In genomic region chr6:115697739-115698558, GRCm38 (mm10) we compare ENCODE assay signal across 8 mouse cellular contexts. TPM values are rescaled to one million over a fixed set of nuclear protein-coding genes. Genes with fewer than 3 reads are reported as not detected.
DNase-seq lines count a peak whose midpoint lies in the region; ATAC-seq and TF ChIP-seq lines count a peak whose summit lies in the region.

No protein-coding gene starts in this region.

- 0 out of 2 replicates have a peak, but pooled peaks have one; percentile 50 for ATAC-seq in midbrain, embryonic 11.5 days (ENCODE audit: low FRiP score)
- ATAC-seq in midbrain, embryonic 15.5 days (replicated peaks), result no peak

- WGBS in midbrain, embryonic 11.5 days, result 58% methylated on average over 17 of the region's 17 CpGs
- WGBS in midbrain, embryonic 15.5 days, result 45% methylated on average over 17 of the region's 17 CpGs

- TF ChIP-seq POLR2A in bone marrow macrophage, adult 2 months (IDR thresholded peaks at IDR 0.05; ENCODE audit: borderline replicate concordance, low read depth, low read length), result no peak

- peaks cover 5% of the 10 kb centered on the region; the same call in 1 of the 2 replicates for H3K4me1 ChIP-seq in midbrain, embryonic 11.5 days (ENCODE audit: control insufficient read depth, insufficient read depth, low read length)
- H3K4me1 ChIP-seq in midbrain, embryonic 15.5 days, result no peaks in the 10 kb centered on the region
- peaks cover 40% of the 10 kb centered on the region for H3K4me1 ChIP-seq in bone marrow macrophage, adult 2 months (ENCODE audit: control insufficient read depth, insufficient read depth, low read length)

- H3K27me3 ChIP-seq in midbrain, embryonic 11.5 days (ENCODE audit: control insufficient read depth, insufficient read depth, low read length), result no peaks in the 10 kb centered on the region
- H3K27me3 ChIP-seq in midbrain, embryonic 15.5 days (replicated peaks), result no peaks in the 10 kb centered on the region

- H3K27ac ChIP-seq in midbrain, embryonic 11.5 days (ENCODE audit: low read depth, low read length), result no peak overlapping the region
- no peak overlapping the region for H3K27ac ChIP-seq in midbrain, embryonic 15.5 days
- peak overlapping the region; percentile 69 for H3K27ac ChIP-seq in bone marrow macrophage, adult 2 months (ENCODE audit: insufficient read depth, low read depth, low read length)

- no peak overlapping the region for H3K4me2 ChIP-seq in midbrain, embryonic 11.5 days
- H3K4me2 ChIP-seq in midbrain, embryonic 15.5 days, result no peak overlapping the region

- H3K4me3 ChIP-seq in midbrain, embryonic 11.5 days (ENCODE audit: low read depth, low read length), result no peak overlapping the region
- no peak overlapping the region for H3K4me3 ChIP-seq in midbrain, embryonic 15.5 days
- H3K4me3 ChIP-seq in bone marrow macrophage, adult 2 months (ENCODE audit: insufficient read depth, low read length), result no peak overlapping the region

- no peaks in the 10 kb centered on the region for H3K36me3 ChIP-seq in midbrain, embryonic 11.5 days (ENCODE audit: control insufficient read depth, insufficient read depth, low read length)
- no peaks in the 10 kb centered on the region for H3K36me3 ChIP-seq in midbrain, embryonic 15.5 days (replicated peaks)

- DNase-seq in midbrain, embryonic 11.5 days (ENCODE audit: low spot score, missing footprints), result peak; percentile 83
- DNase-seq in heart, postnatal 36 days, result peak; percentile 31 to 37
- DNase-seq in skeletal muscle tissue, adult 2 months (ENCODE audit: low read depth, low spot score), result peak; percentile 63
- no peak for DNase-seq in cerebellum, postnatal 10 days
- DNase-seq in Muller cell, postnatal 12 days (ENCODE audit: inconsistent ontology term), result no peak
- no peak for DNase-seq in kidney, postnatal 4 days

- TF ChIP-seq CTCF in bone marrow macrophage, adult 2 months (IDR thresholded peaks at IDR 0.05; ENCODE audit: low read depth, low read length), result no peak

- H3K9ac ChIP-seq in midbrain, embryonic 11.5 days (ENCODE audit: low read length), result no peak overlapping the region
- H3K9ac ChIP-seq in midbrain, embryonic 15.5 days, result no peak overlapping the region

- no peaks in the 10 kb centered on the region for H3K9me3 ChIP-seq in midbrain, embryonic 11.5 days (ENCODE audit: control insufficient read depth, low read length)
- H3K9me3 ChIP-seq in midbrain, embryonic 15.5 days, result no peaks in the 10 kb centered on the region

- intact Hi-C loops in heart, postnatal 36 days (cut with DNase I), result no loop called here

RNA-seq across cellular contexts. Expression of gene Raf1, which starts 21.5 kb away (rescaled TPM):
- polyA plus RNA-seq in midbrain, embryonic 11.5 days (2014; fragmentation: Nextera tagmentation; extraction: Ambion mirVana), result 141 and 146 TPM in 2 replicates
- 142 and 146 TPM in 2 replicates for polyA plus RNA-seq in midbrain, embryonic 15.5 days (2015; fragmentation: Nextera tagmentation; extraction: Ambion mirVana)
- polyA plus RNA-seq in bone marrow macrophage, adult 2 months (2012; ENCODE audit: insufficient read depth, insufficient read length, missing spikeins), result 89.1 and 89.4 TPM in 2 replicates
- total RNA-seq in heart, postnatal 36 days (2021), result 100 to 1,000 TPM; 113 to 115 TPM

Comparison
In these comparisons a context has a peak if more than half of its experiments do, and no peak if none do; other contexts are left out.
1. DNase-seq: peak in midbrain, embryonic 11.5 days (single experiment), heart, postnatal 36 days (2 of 2) and skeletal muscle tissue, adult 2 months (single experiment); none in cerebellum, postnatal 10 days (0 of 2), Muller cell, postnatal 12 days (single experiment) and kidney, postnatal 4 days (0 of 2).